Mouse (Mus musculus) gastrocnemius, postnatal 4 days (tissue): ENCODE measurements at regions not wholly inside any gene's neighbourhood (a gene's known extent, or its start where the extent isn't known, plus 50 kb on each side); places are given as distances from the start of the nearest gene placed in this dataset.
"Not testable (repeated sequence)": the region's sequence is repeated elsewhere in the genome, so short reads cannot be mapped to it uniquely, and the experiment has no call there.

Source experiments
- DNase-seq, 2 experiments: peaks; one replicate each; pipeline ENCODE4 v3.0.0; 2021 to 2022; ENCODE audit warnings: low spot score in 2 of 2, mixed read lengths in 2 of 2

- DNase-seq, result no peak
Observed at GRCm38 (mm10) chr5:39336484-39336985, 418.7 kb downstream of the Hs3st1 start.

GRCm38 (mm10) chr5:39335321-39335720 is 420.0 kb downstream of the Hs3st1 start:
- no peak for DNase-seq

GRCm38 (mm10) chr5:39334241-39334640 is 421.0 kb downstream of the Hs3st1 start:
- no peak for DNase-seq

- no peak for DNase-seq
Observed at GRCm38 (mm10) chr5:39325399-39325798, 429.9 kb downstream of the Hs3st1 start.

- DNase-seq, result no peak
Observed at GRCm38 (mm10) chr5:39316478-39316877, 438.8 kb downstream of the Hs3st1 start.

GRCm38 (mm10) chr5:39311211-39311610 is 434.6 kb upstream of the Clnk start:
- no peak for DNase-seq

- DNase-seq, result no peak
Observed at GRCm38 (mm10) chr5:39305794-39306193, 429.2 kb upstream of the Clnk start.

GRCm38 (mm10) chr5:39292849-39293248 is 416.2 kb upstream of the Clnk start:
- no peak for DNase-seq

GRCm38 (mm10) chr5:39281021-39281420 is 404.4 kb upstream of the Clnk start:
- no peak for DNase-seq

GRCm38 (mm10) chr5:39273710-39274385 is 397.2 kb upstream of the Clnk start:
- no peak for DNase-seq

GRCm38 (mm10) chr5:39267106-39267505 is 390.5 kb upstream of the Clnk start:
- DNase-seq, result no peak

GRCm38 (mm10) chr5:39260721-39261190 is 384.1 kb upstream of the Clnk start:
- DNase-seq, result no peak

GRCm38 (mm10) chr5:39257745-39258144 is 381.1 kb upstream of the Clnk start:
- no peak for DNase-seq

GRCm38 (mm10) chr5:39252206-39252605 is 375.6 kb upstream of the Clnk start:
- no peak for DNase-seq

GRCm38 (mm10) chr5:39251021-39251420 is 374.4 kb upstream of the Clnk start:
- no peak for DNase-seq

- DNase-seq, result no peak
Observed at GRCm38 (mm10) chr5:39219698-39220097, 343.1 kb upstream of the Clnk start.

GRCm38 (mm10) chr5:39216326-39216725 is 339.7 kb upstream of the Clnk start:
- no peak for DNase-seq

- DNase-seq, result no peak
Observed at GRCm38 (mm10) chr5:39215016-39215415, 338.4 kb upstream of the Clnk start.

GRCm38 (mm10) chr5:39212550-39212949 is 335.9 kb upstream of the Clnk start:
- no peak for DNase-seq

GRCm38 (mm10) chr5:39198856-39199255 is 322.2 kb upstream of the Clnk start:
- no peak for DNase-seq

- not testable (repeated sequence) for DNase-seq
Observed at GRCm38 (mm10) chr5:39191153-39191552, 314.5 kb upstream of the Clnk start.

GRCm38 (mm10) chr5:39181616-39182402 is 305.2 kb upstream of the Clnk start:
- DNase-seq, result no peak
